Mouse (Mus musculus) liver, postnatal 0 days (tissue): Measurements from ENCODE around the gene Gpsm1. TPM values are rescaled to one million over a fixed set of nuclear protein-coding genes. Genes with fewer than 3 reads are reported as not detected.

ENCODE experiments used
- ATAC-seq: fragments of 200-750 bp; cut with Nextera tagmentation; 2 replicates; pipeline ENCODE4 v1.8.0; 2017; ENCODE audit warnings: mild to moderate bottlenecking, moderate library complexity
- DNase-seq: peaks from one replicate; pipeline ENCODE4 v3.0.0-alpha.2; 2016
- H3K27ac ChIP-seq: fragments of 300-500 bp; sonication (generic); 2 replicates; pipeline ENCODE4 v1.5.1; 2014; ENCODE audit warnings: antibody characterized with exemption, moderate library complexity, mild to moderate bottlenecking, low read depth
- H3K27me3 ChIP-seq: fragments of 300-500 bp; sonication (generic); 2 replicates; pipeline ENCODE4 v1.6.1; 2014; ENCODE audit warnings: low read length, control low read depth, mixed read lengths; ENCODE audit not compliant: insufficient read depth
- H3K36me3 ChIP-seq: fragments of 300-500 bp; sonication (generic); replicated peaks from 2 replicates; pipeline ENCODE4 v1.6.1; 2014; ENCODE audit warnings: mild to moderate bottlenecking, control low read depth, low read length, moderate library complexity, mixed read lengths; ENCODE audit not compliant: insufficient read depth
- H3K4me1 ChIP-seq: fragments of 300-500 bp; sonication (generic); 2 replicates; pipeline ENCODE4 v1.6.1; 2014; ENCODE audit warnings: antibody characterized with exemption, mild to moderate bottlenecking, control low read depth; ENCODE audit not compliant: insufficient read depth
- H3K4me2 ChIP-seq: fragments of 300-500 bp; sonication (generic); 2 replicates; pipeline ENCODE4 v1.6.1; 2014; ENCODE audit warnings: low read depth, mild to moderate bottlenecking, low read length, moderate library complexity, mixed read lengths
- H3K4me3 ChIP-seq: fragments of 300-500 bp; sonication (generic); 2 replicates; pipeline ENCODE4 v1.5.1; 2014; ENCODE audit warnings: low read depth, low read length
- H3K9ac ChIP-seq: fragments of 300-500 bp; sonication (generic); replicated peaks from 2 replicates; pipeline ENCODE4 v1.6.1; 2014; ENCODE audit warnings: mild to moderate bottlenecking, moderate library complexity
- H3K9me3 ChIP-seq: fragments of 300-500 bp; sonication (generic); 2 replicates; pipeline ENCODE4 v1.6.1; 2016; ENCODE audit warnings: mild to moderate bottlenecking, control low read depth, low read length, mixed read lengths
- CTCF ChIP-seq: sonication (generic); IDR thresholded peaks from 2 replicates; pipeline ENCODE4 v1.5.1; 2016; ENCODE audit warnings: antibody characterized with exemption, low read depth
- EP300 ChIP-seq: IDR thresholded peaks from 2 replicates; pipeline ENCODE4 v1.6.1; 2016; ENCODE audit warnings: antibody characterized with exemption, low read depth, mild to moderate bottlenecking
- WGBS: fragments of 180-500 bp; shearing (Covaris S2); extraction: QIAGEN DNeasy Blood & Tissue Kit; methylation state at CpG from one replicate; pipeline ENCODE4 v1.1.7; 2014; ENCODE audit not compliant: insufficient replicate concordance; 5-methylcytosine and 5-hydroxymethylcytosine counted together
- polyA plus RNA-seq: library from polyadenylated mRNA; unstranded; fragments of >200 nt; fragmentation: Nextera tagmentation; extraction: Ambion mirVana; gene quantifications from 2 replicates; pipeline ENCODE4 v1.2.1, GENCODE M21; 2015

Gene Gpsm1
- polyA plus RNA-seq, 1 experiment from 2014 or later = 1.9 TPM

- H3K36me3 ChIP-seq = no peaks in the 10 kb centered on the region; the same call in 1 of the 2 replicates
- TF ChIP-seq EP300 = no peak
- no peak overlapping the region for H3K9ac ChIP-seq
- H3K27ac ChIP-seq = peak overlapping the region; percentile 29; the same call in 1 of the 2 replicates
- DNase-seq (peak; percentile 57), ATAC-seq (peak; percentile 42)
- H3K4me3 ChIP-seq = no peak overlapping the region
- no peaks in the 10 kb centered on the region for H3K9me3 ChIP-seq
- no peaks in the 10 kb centered on the region for H3K27me3 ChIP-seq
- H3K4me1 ChIP-seq = peaks cover 7% of the 10 kb centered on the region
- H3K4me2 ChIP-seq = no peak overlapping the region
- WGBS = 59% methylated on average over 10 of the region's 10 CpGs
Observed at GRCm38 (mm10) chr2:26342044-26342443, 26.7 kb downstream of the Gpsm1 start.

DNA sequence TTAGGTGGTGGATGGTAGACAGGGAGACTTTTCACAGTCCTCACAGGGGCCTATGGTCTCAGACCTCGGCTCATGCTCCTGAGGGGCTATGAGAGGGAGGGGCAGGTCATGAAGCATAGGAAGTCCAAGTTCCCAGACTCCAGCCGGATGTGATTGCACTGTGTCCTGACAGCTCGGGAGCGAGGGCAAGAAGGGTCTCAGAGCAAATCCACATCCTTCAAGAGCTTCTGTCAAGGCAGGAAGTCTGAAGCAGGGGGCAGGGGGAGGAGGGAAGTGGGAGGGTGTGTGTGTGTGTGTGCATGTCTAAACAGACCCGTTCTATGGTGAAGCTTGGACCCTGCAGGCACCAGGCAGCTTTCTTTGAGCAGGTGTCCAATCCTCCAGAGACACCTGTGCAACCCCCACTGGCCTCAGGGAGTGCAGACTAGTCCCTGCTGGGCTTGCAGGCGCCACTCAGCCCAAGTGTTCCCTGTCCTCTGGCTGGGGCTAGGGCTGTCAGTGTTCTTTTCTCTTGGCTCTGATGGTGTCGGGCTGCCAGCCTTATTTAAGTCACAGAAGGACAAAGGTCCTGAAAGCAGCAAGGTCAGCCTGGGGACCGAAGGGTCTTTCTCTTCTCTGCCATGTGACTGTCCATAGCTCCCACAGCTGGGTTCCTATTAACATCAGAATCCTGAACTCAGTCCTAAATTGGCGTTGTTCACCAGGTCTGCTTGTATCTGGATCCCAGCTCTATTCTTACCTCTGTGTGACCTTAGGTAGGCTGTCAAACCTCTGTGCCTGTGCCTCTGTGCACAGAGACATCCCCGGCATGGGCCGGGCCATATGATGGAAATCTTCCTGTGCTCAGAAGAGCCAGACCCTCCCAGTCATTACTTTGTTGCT is 27.5 kb downstream of the Gpsm1 start:
- ATAC-seq (peak; percentile 26; the same call in 1 of the 2 replicates), DNase-seq (no peak)
- peak overlapping the region; percentile 57; the same call in 1 of the 2 replicates for H3K27ac ChIP-seq
- no peak overlapping the region for H3K4me3 ChIP-seq
- H3K9ac ChIP-seq = no peak overlapping the region
- H3K4me2 ChIP-seq = no peak overlapping the region
- H3K36me3 ChIP-seq = no peaks in the 10 kb centered on the region; the same call in 1 of the 2 replicates
- H3K27me3 ChIP-seq = no peaks in the 10 kb centered on the region
- peaks cover 7% of the 10 kb centered on the region for H3K4me1 ChIP-seq
- TF ChIP-seq EP300 (no peak), CTCF (no peak)
- H3K9me3 ChIP-seq = no peaks in the 10 kb centered on the region
- WGBS = 61% methylated on average over 11 of the region's 11 CpGs

DNA sequence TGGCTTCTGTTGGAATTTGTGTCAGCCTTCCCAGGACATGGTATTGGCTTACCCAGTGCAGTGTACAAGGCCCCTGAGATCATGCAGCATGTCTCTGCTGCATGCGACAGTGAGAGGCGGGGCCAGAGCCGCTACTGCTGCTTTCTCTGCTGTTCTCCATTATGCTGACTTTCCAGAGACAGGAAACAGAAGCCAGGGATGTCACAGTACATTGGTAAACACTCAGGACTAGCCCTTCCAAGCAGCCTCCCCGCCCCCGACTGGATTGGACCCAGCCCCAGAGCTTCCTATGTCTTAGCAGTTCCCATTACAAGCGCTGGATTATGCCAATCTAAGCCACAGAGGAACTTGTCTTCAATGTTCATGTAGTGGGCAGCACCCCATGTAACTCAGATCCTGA is 32.9 kb downstream of the Gpsm1 start:
- Histone ChIP-seq H3K9me3 (no peaks in the 10 kb centered on the region), H3K36me3 (no peaks in the 10 kb centered on the region; the same call in none of the 2 replicates), H3K4me3 (no peak overlapping the region), H3K4me1 (peaks cover 16% of the 10 kb centered on the region), H3K4me2 (no peak overlapping the region), H3K27me3 (no peaks in the 10 kb centered on the region), H3K9ac (no peak overlapping the region), H3K27ac (peak overlapping the region; percentile 34; the same call in 1 of the 2 replicates)
- TF ChIP-seq CTCF (no peak), EP300 (no peak)
- ATAC-seq (no peak), DNase-seq (no peak)
- 64% methylated on average over 6 of the region's 6 CpGs for WGBS

DNA sequence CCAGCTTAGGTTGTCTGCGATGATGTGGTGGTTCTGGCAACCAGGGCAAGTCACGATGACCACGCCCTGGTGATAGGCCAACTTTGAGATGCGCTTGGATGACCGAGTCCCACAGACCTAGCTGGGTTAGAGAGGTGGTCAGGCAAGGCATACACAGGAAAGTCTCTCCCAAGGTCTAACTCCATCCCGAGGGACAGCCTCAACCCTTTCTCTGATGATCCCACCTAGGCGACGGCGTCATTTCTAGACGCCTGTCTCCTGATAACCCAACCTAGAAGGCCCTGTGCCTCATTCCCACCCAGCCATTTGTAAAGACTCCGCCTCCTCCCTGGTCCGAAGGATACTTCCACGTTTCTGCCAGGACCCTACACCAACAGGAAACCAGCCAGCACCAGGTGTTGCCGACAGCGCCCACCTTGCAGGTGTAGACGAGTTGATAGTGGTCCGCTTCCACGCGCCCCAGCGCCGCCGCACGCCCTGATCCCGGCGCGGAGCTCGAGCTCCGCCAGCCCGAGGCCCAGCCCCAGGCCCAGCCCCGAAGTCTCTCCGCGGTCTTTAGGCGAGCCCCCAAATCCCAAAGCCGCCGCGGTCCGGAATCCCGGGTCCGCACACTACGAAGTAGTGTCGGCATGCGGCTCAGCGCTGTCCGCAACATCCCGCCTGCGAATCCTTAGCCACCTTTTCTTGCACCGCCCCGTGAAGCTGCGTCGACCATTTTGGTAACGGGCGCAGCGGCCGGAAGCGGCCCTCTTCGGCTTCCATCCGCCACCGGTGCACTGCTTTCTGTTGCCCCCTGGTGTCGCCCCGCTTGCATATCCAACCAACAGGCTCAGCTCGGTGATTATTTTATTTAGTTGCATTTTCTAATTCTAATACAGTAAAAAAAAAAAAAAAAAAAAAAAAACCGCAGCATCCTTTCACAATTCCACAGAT is 36.3 kb downstream of the Gpsm1 start, which contains the start of gene Dnlz:
Gene Dnlz, minus strand, starts transcription at position 753 of the 933 bp plus-strand sequence.
- Histone ChIP-seq H3K27ac (peak within 1 kb of the TSS; percentile 85), H3K36me3 (peaks cover 4% of the 10 kb centered on the region), H3K4me2 (peak within 1 kb of the TSS; percentile 97), H3K4me3 (peak within 1 kb of the TSS; percentile 78), H3K9me3 (no peaks in the 10 kb centered on the region), H3K27me3 (no peaks in the 10 kb centered on the region), H3K4me1 (peaks cover 16% of the 10 kb centered on the region), H3K9ac (peak within 1 kb of the TSS; percentile 92)
- TF ChIP-seq CTCF = peak; percentile 82
- TF ChIP-seq EP300 = no peak; the same call in 1 of the 2 replicates
- DNase-seq (peak; percentile 93), ATAC-seq (peak; percentile 90)
- WGBS = 1% methylated on average over 62 of the region's 62 CpGs

- TF ChIP-seq EP300 (no peak), CTCF (no peak)
- peak overlapping the region; percentile 85; the same call in 1 of the 2 replicates for H3K27ac ChIP-seq
Observed at GRCm38 (mm10) chr2:26352291-26352910, 37.1 kb downstream of the Gpsm1 start.

More at GRCm38 (mm10) chr2:26352291-26352910, 37.1 kb downstream of the Gpsm1 start:
- H3K36me3 ChIP-seq = peaks cover 4% of the 10 kb centered on the region
- H3K9me3 ChIP-seq = no peaks in the 10 kb centered on the region
- peak overlapping the region; percentile 97 for H3K4me2 ChIP-seq
- peak overlapping the region; percentile 92 for H3K9ac ChIP-seq
- H3K4me3 ChIP-seq = peak overlapping the region; percentile 78
- ATAC-seq (peak; percentile 41), DNase-seq (no peak)
- peaks cover 16% of the 10 kb centered on the region for H3K4me1 ChIP-seq
- H3K27me3 ChIP-seq = no peaks in the 10 kb centered on the region
- 5% methylated on average over 36 of the region's 36 CpGs for WGBS
